Comparison of ENCODE assay signal across 9 mouse cellular contexts in genomic region chr11:112621385-112622120, GRCm38 (mm10).
DNase-seq lines count a peak whose midpoint lies in the region; ATAC-seq lines count a peak whose summit lies in the region.
"Had no signal": no experiment of that assay in that cellular context is flagged by ENCODE, and none has a peak within 500 bp of the region (broad histone marks: within the 10 kb centered on the region; RNA-seq: fewer than 3 reads in every experiment).

No protein-coding gene starts in this region.

- no peak for DNase-seq in intestine, embryonic 14.5 days (ENCODE audit: low spot score)
- peak; percentile 52 for DNase-seq in embryo, embryonic 10 days (ENCODE audit: low spot score)
- DNase-seq in thymus, postnatal 36 days: no peak
- no peak for DNase-seq in right cerebral cortex, postnatal 25 days
- DNase-seq in layer of hippocampus, postnatal 14 days (ENCODE audit: low spot score in 2 of 2): no peak

- H3K4me2 ChIP-seq in intestine, embryonic 14.5 days (ENCODE audit: low read length): peak overlapping the region; percentile 36
- no peak overlapping the region; the same call in 1 of the 2 replicates for H3K4me2 ChIP-seq in intestine, embryonic 16.5 days (ENCODE audit: low read depth, low read length)
- H3K4me2 ChIP-seq in heart, embryonic 13.5 days: peak overlapping the region; percentile 54
- peak overlapping the region; percentile 27; the same call in 1 of the 2 replicates for H3K4me2 ChIP-seq in midbrain, embryonic 13.5 days (replicated peaks)

- peaks cover 11% of the 10 kb centered on the region; the same call in 1 of the 2 replicates for H3K4me1 ChIP-seq in intestine, embryonic 14.5 days (replicated peaks; ENCODE audit: control insufficient read depth, insufficient read depth, low read length)
- H3K4me1 ChIP-seq in intestine, embryonic 16.5 days (ENCODE audit: control insufficient read depth, insufficient read depth, low read length): 0 out of 2 replicates have a peak, but pooled peaks cover 9% of the 10 kb centered on the region
- peaks cover 18% of the 10 kb centered on the region for H3K4me1 ChIP-seq in heart, embryonic 13.5 days
- H3K4me1 ChIP-seq in midbrain, embryonic 13.5 days (replicated peaks): peaks cover 12% of the 10 kb centered on the region

- ATAC-seq in intestine, embryonic 14.5 days (replicated peaks; ENCODE audit: low FRiP score, low TSS enrichment, low read depth): peak; percentile 36; the same call in 1 of the 2 replicates
- no peak; the same call in 1 of the 2 replicates for ATAC-seq in intestine, embryonic 16.5 days
- ATAC-seq in heart, embryonic 13.5 days (ENCODE audit: extremely low read depth, insufficient number of reproducible peaks, low FRiP score, low TSS enrichment): no peak
- ATAC-seq in midbrain, embryonic 13.5 days: no peak
- ATAC-seq: inflammation-experienced regulatory T-cells, adult 6 months had no signal

- no peaks in the 10 kb centered on the region for H3K27me3 ChIP-seq in intestine, embryonic 14.5 days (replicated peaks; ENCODE audit: control insufficient read depth, insufficient read depth, low read length)
- no peaks in the 10 kb centered on the region for H3K27me3 ChIP-seq in intestine, embryonic 16.5 days (replicated peaks; ENCODE audit: control insufficient read depth, insufficient read depth, low read length)
- 0 out of 2 replicates have a peak, but pooled peaks cover 4% of the 10 kb centered on the region for H3K27me3 ChIP-seq in heart, embryonic 13.5 days (replicated peaks)
- no peaks in the 10 kb centered on the region for H3K27me3 ChIP-seq in midbrain, embryonic 13.5 days

- H3K27ac ChIP-seq in intestine, embryonic 14.5 days (ENCODE audit: low read depth): no peak overlapping the region
- no peak overlapping the region for H3K27ac ChIP-seq in intestine, embryonic 16.5 days (ENCODE audit: low read length)
- peak overlapping the region; percentile 41 for H3K27ac ChIP-seq in heart, embryonic 13.5 days (replicated peaks)
- H3K27ac ChIP-seq in midbrain, embryonic 13.5 days: no peak overlapping the region

- H3K9ac ChIP-seq in intestine, embryonic 14.5 days (ENCODE audit: low read length): no peak overlapping the region
- H3K9ac ChIP-seq in intestine, embryonic 16.5 days (ENCODE audit: low read depth, low read length): no peak overlapping the region
- H3K9ac ChIP-seq in heart, embryonic 13.5 days: peak overlapping the region; percentile 65
- H3K9ac ChIP-seq in midbrain, embryonic 13.5 days (replicated peaks): no peak overlapping the region

- no peak overlapping the region for H3K4me3 ChIP-seq in intestine, embryonic 14.5 days (ENCODE audit: low read depth, low read length)
- no peak overlapping the region for H3K4me3 ChIP-seq in intestine, embryonic 16.5 days (ENCODE audit: low read length)
- H3K4me3 ChIP-seq in heart, embryonic 13.5 days: peak overlapping the region; percentile 26; the same call in 1 of the 2 replicates
- no peak overlapping the region for H3K4me3 ChIP-seq in midbrain, embryonic 13.5 days (replicated peaks)

- H3K36me3 ChIP-seq in intestine, embryonic 14.5 days (ENCODE audit: control insufficient read depth, insufficient read depth, low read length): no peaks in the 10 kb centered on the region
- no peaks in the 10 kb centered on the region for H3K36me3 ChIP-seq in intestine, embryonic 16.5 days (ENCODE audit: control insufficient read depth, insufficient read depth, low read length)
- H3K36me3 ChIP-seq in heart, embryonic 13.5 days: no peaks in the 10 kb centered on the region
- H3K36me3 ChIP-seq in midbrain, embryonic 13.5 days: no peaks in the 10 kb centered on the region

- WGBS in intestine, embryonic 14.5 days: 56% methylated on average over 9 of the region's 9 CpGs
- 48% methylated on average over 9 of the region's 9 CpGs for WGBS in intestine, embryonic 16.5 days
- WGBS in heart, embryonic 13.5 days: 54% methylated on average over 9 of the region's 9 CpGs
- 75% methylated on average over 9 of the region's 9 CpGs for WGBS in midbrain, embryonic 13.5 days

- H3K9me3 ChIP-seq in intestine, embryonic 14.5 days (ENCODE audit: control insufficient read depth, low read length): no peaks in the 10 kb centered on the region
- no peaks in the 10 kb centered on the region; the same call in 1 of the 2 replicates for H3K9me3 ChIP-seq in intestine, embryonic 16.5 days (ENCODE audit: control insufficient read depth, low read length)
- no peaks in the 10 kb centered on the region for H3K9me3 ChIP-seq in heart, embryonic 13.5 days
- H3K9me3 ChIP-seq in midbrain, embryonic 13.5 days: no peaks in the 10 kb centered on the region
